Mouse (Mus musculus): ENCODE measurements around the gene Tff1. TPM values are rescaled to one million over a fixed set of nuclear protein-coding genes. Genes with fewer than 3 reads are reported as not detected.

Tff1 gene
- total RNA-seq, 2 experiments from 2014 or later: not detected

DNA sequence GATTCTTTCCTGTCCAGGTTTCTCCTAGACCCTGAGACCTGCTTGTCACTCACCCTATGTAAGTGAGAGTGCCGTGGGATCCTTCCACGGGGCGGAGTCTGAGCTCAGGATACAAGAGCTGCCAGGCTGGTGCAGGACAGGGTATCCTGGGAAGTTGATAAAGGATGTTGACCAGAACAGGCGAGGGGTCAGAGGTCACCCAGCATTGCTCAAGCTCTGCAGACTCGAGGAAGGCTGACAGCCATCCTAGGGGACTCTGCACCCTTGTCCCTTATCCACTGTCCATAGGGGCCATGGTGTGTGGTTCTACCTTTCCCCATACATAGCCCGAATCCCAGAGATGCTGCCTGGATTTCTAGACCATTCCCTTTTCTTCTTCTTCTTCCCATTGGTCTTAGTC, 49.0 kb downstream of the Tff1 start:
- no peak for ATAC-seq (replicated peaks; ENCODE audit: low FRiP score, poor library complexity, severe bottlenecking)

DNA sequence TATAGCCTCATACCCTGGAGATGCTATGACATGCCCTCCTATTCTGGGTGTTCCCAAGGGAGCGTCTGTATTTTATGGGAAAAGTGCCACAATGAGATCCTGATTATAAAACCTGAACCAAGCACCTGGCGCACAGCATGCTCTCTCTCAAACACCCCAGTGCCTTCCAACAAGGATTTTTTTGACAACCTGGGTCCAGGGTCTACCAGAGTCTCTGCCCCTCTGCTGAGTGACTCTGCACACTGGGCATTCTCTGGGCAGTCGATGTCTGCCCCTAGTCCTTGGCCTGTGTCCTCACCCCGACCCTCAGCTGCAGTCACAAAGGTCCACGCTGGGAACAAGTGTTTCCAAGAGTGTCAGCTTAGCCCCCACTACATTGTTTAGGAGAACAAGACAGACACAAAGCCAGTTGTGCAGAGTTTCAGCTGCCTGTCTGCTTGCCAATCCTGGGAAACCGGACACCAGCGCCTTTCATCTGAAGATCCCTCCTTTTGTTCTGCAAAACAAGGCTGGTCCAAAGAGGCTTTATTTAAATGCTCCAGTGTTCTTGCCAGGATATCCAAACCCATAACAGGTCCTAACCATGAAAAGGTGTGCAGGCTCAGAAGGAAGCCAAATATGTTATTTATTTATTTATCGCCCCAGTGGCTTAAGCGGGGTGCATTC, 51.8 kb downstream of the Tff1 start:
- ATAC-seq (replicated peaks; ENCODE audit: low FRiP score, poor library complexity, severe bottlenecking): no peak

Other genes with a start within 250 kb of the Tff1 start
- gene Umodl1, start 210.6 kb downstream of the Tff1 start, total RNA-seq (2015; ENCODE audit: low replicate concordance): not detected in 2 replicates
- not detected in 2 replicates for gene Umodl1, start 210.6 kb downstream of the Tff1 start, total RNA-seq (2017; ENCODE audit: low replicate concordance)
- 2.9 and 3.1 TPM in 2 replicates for gene Abcg1, start 107.6 kb downstream of the Tff1 start, total RNA-seq (2015; ENCODE audit: low replicate concordance)
- 3.3 and 5.5 TPM in 2 replicates for gene Abcg1, start 107.6 kb downstream of the Tff1 start, total RNA-seq (2017; ENCODE audit: low replicate concordance)
- gene Tff3, start 35.6 kb downstream of the Tff1 start, total RNA-seq (2015; ENCODE audit: low replicate concordance): not detected in 2 replicates
- not detected in 2 replicates for gene Tff3, start 35.6 kb downstream of the Tff1 start, total RNA-seq (2017; ENCODE audit: low replicate concordance)
- not detected in 2 replicates for gene Tff2, start 21.0 kb downstream of the Tff1 start, total RNA-seq (2015; ENCODE audit: low replicate concordance)
- not detected in 2 replicates for gene Tff2, start 21.0 kb downstream of the Tff1 start, total RNA-seq (2017; ENCODE audit: low replicate concordance)
- gene Tmprss3, start 33.7 kb upstream of the Tff1 start, total RNA-seq (2015; ENCODE audit: low replicate concordance): not detected in 2 replicates
- not detected in 2 replicates for gene Tmprss3, start 33.7 kb upstream of the Tff1 start, total RNA-seq (2017; ENCODE audit: low replicate concordance)
- gene Ubash3a, start 42.6 kb upstream of the Tff1 start, total RNA-seq (2015; ENCODE audit: low replicate concordance): 6.7 and 27.5 TPM in 2 replicates
- 6.3 and 9.6 TPM in 2 replicates for gene Ubash3a, start 42.6 kb upstream of the Tff1 start, total RNA-seq (2017; ENCODE audit: low replicate concordance)
- gene Rsph1, start 112.1 kb upstream of the Tff1 start, total RNA-seq (2015; ENCODE audit: low replicate concordance): not detected in 2 replicates
- gene Rsph1, start 112.1 kb upstream of the Tff1 start, total RNA-seq (2017; ENCODE audit: low replicate concordance): not detected in 2 replicates
- 0.58 and 2.7 TPM in 2 replicates for gene Slc37a1, start 121.5 kb upstream of the Tff1 start, total RNA-seq (2015; ENCODE audit: low replicate concordance)
- 1.1 and 7.0 TPM in 2 replicates for gene Slc37a1, start 121.5 kb upstream of the Tff1 start, total RNA-seq (2017; ENCODE audit: low replicate concordance)
- gene Pde9a, start 220.9 kb upstream of the Tff1 start, total RNA-seq (2015; ENCODE audit: low replicate concordance): not detected in 2 replicates
- gene Pde9a, start 220.9 kb upstream of the Tff1 start, total RNA-seq (2017; ENCODE audit: low replicate concordance): not detected in 2 replicates